Mouse (Mus musculus) kidney, embryonic 16.5 days (tissue): ENCODE results near the gene Ctnna2. TPM values are rescaled to one million over a fixed set of nuclear protein-coding genes. Genes with fewer than 3 reads are reported as not detected.

Experiments used
- ATAC-seq: fragments of 200-750 bp; cut with Nextera tagmentation; 2 replicates; pipeline ENCODE4 v1.8.0; 2017; ENCODE audit warnings: moderate TSS enrichment; ENCODE audit not compliant: low FRiP score, low TSS enrichment
- H3K27ac ChIP-seq: fragments of 300-500 bp; sonication (generic); 2 replicates; pipeline ENCODE4 v1.5.1; 2014; ENCODE audit warnings: low read length
- H3K27me3 ChIP-seq: fragments of 300-500 bp; sonication (generic); 2 replicates; pipeline ENCODE4 v1.6.1; 2014; ENCODE audit warnings: low read length, control low read depth, mixed read lengths; ENCODE audit not compliant: insufficient read depth
- H3K36me3 ChIP-seq: fragments of 300-500 bp; sonication (generic); 2 replicates; pipeline ENCODE4 v1.6.1; 2014; ENCODE audit warnings: low read length, control low read depth, mixed read lengths; ENCODE audit not compliant: insufficient read depth
- H3K4me1 ChIP-seq: fragments of 300-500 bp; sonication (generic); 2 replicates; pipeline ENCODE4 v1.6.1; 2014; ENCODE audit warnings: low read length, control low read depth, mixed read lengths; ENCODE audit not compliant: insufficient read depth
- H3K4me2 ChIP-seq: fragments of 300-500 bp; sonication (generic); replicated peaks from 2 replicates; pipeline ENCODE4 v1.6.1; 2014; ENCODE audit warnings: low read depth, low read length
- H3K4me3 ChIP-seq: fragments of 300-500 bp; sonication (generic); 2 replicates; pipeline ENCODE4 v1.5.1; 2014; ENCODE audit warnings: mild to moderate bottlenecking, low read length
- H3K9ac ChIP-seq: fragments of 300-500 bp; sonication (generic); replicated peaks from 2 replicates; pipeline ENCODE4 v1.6.1; 2014; ENCODE audit warnings: low read length
- H3K9me3 ChIP-seq: fragments of 300-500 bp; sonication (generic); 2 replicates; pipeline ENCODE4 v1.6.1; 2016; ENCODE audit warnings: low read length, control low read depth
- WGBS: fragments of 180-500 bp; shearing (Covaris S2); extraction: QIAGEN DNeasy Blood & Tissue Kit; methylation state at CpG from one replicate; pipeline ENCODE4 v1.1.7; 2014; 5-methylcytosine and 5-hydroxymethylcytosine counted together
- polyA plus RNA-seq: library from polyadenylated mRNA; unstranded; fragments of >200 nt; fragmentation: Nextera tagmentation; extraction: Ambion mirVana; gene quantifications from 2 replicates; pipeline ENCODE4 v1.2.1, GENCODE M21; 2015

Ctnna2 gene
- polyA plus RNA-seq, 1 experiment from 2014 or later: 0.91 TPM

GRCm38 (mm10) chr6:77286317-77286716 lies 693.2 kb downstream of the Ctnna2 start:
- Histone ChIP-seq H3K9ac (no peak overlapping the region), H3K9me3 (no peaks in the 10 kb centered on the region), H3K4me1 (no peaks in the 10 kb centered on the region), H3K27me3 (no peaks in the 10 kb centered on the region), H3K36me3 (no peaks in the 10 kb centered on the region), H3K4me2 (no peak overlapping the region), H3K4me3 (no peak overlapping the region), H3K27ac (no peak overlapping the region)
- WGBS: 83% methylated on average over 5 of the region's 5 CpGs
- no peak for ATAC-seq

- Histone ChIP-seq H3K4me1 (no peaks in the 10 kb centered on the region), H3K4me2 (no peak overlapping the region), H3K27me3 (no peaks in the 10 kb centered on the region), H3K4me3 (no peak overlapping the region), H3K36me3 (no peaks in the 10 kb centered on the region), H3K9ac (no peak overlapping the region), H3K27ac (no peak overlapping the region), H3K9me3 (no peaks in the 10 kb centered on the region)
- no peak for ATAC-seq
- WGBS: 93% methylated on average over 5 of the region's 5 CpGs
These were observed 700.7 kb downstream of the Ctnna2 start for GRCm38 (mm10) chr6:77278794-77279193.

DNA sequence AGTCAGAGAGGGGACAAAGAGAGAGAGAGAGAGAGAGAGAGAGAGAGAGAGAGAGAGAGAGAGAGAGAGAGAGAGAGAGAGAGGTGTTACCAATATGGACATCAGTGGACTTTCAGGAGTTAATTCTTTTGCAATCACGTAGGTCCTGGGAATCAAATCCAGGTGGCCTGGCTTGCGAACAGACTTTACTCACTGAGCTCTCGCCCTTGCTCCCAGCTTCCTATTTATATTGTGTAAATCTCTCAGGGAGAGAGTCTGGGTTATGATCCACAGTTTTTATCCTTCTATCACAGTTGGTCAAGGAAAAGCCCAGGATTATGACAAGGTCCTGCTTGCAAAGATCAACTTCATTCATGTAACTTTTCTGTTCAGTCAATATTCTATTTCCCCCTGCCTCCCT lies 714.3 kb downstream of the Ctnna2 start:
- H3K4me2 ChIP-seq: no peak overlapping the region
- H3K27ac ChIP-seq: no peak overlapping the region
- no peak for ATAC-seq
- 57% methylated on average over 3 of the region's 3 CpGs for WGBS
- no peaks in the 10 kb centered on the region; the same call in 1 of the 2 replicates for H3K27me3 ChIP-seq
- H3K4me1 ChIP-seq: no peaks in the 10 kb centered on the region
- no peak overlapping the region for H3K4me3 ChIP-seq
- no peaks in the 10 kb centered on the region for H3K36me3 ChIP-seq
- H3K9me3 ChIP-seq: no peaks in the 10 kb centered on the region
- no peak overlapping the region for H3K9ac ChIP-seq

- Histone ChIP-seq H3K36me3 (no peaks in the 10 kb centered on the region), H3K4me3 (no peak overlapping the region), H3K4me2 (no peak overlapping the region), H3K27me3 (no peaks in the 10 kb centered on the region; the same call in 1 of the 2 replicates), H3K9ac (no peak overlapping the region), H3K27ac (no peak overlapping the region), H3K9me3 (no peaks in the 10 kb centered on the region), H3K4me1 (no peaks in the 10 kb centered on the region)
- 41% methylated on average over 7 of the region's 7 CpGs for WGBS
- no peak for ATAC-seq
These were observed 722.0 kb downstream of the Ctnna2 start for GRCm38 (mm10) chr6:77257358-77258105.

GRCm38 (mm10) chr6:77256348-77256747 lies 723.2 kb downstream of the Ctnna2 start:
- peak; percentile 80 for ATAC-seq
- no peak overlapping the region for H3K27ac ChIP-seq
- no peaks in the 10 kb centered on the region for H3K36me3 ChIP-seq
- H3K9ac ChIP-seq: no peak overlapping the region
- no peaks in the 10 kb centered on the region; the same call in 1 of the 2 replicates for H3K27me3 ChIP-seq
- H3K4me1 ChIP-seq: no peaks in the 10 kb centered on the region
- H3K4me2 ChIP-seq: no peak overlapping the region
- no peaks in the 10 kb centered on the region for H3K9me3 ChIP-seq
- 71% methylated on average over 4 of the region's 4 CpGs for WGBS
- no peak overlapping the region for H3K4me3 ChIP-seq

DNA sequence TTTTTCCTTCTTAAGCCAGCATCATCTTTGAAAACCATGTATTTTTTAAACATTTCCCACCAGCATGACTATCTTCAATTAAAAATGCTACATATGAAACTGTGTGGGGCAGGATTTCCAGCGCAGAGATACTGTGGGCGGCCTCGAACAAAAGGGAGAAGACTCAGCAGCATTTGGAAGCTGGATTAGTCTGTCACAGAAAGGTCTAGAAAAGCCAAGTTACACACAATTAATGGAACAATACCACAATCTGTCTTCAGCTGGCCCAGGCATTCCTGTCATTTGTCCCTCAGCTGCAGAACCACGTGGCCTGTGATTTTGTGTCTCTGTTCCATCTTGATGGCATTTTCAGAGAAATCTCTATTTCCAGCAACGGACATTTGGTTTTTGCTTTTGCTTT lies 726.0 kb downstream of the Ctnna2 start:
- Histone ChIP-seq H3K36me3 (no peaks in the 10 kb centered on the region), H3K9me3 (no peaks in the 10 kb centered on the region), H3K4me2 (no peak overlapping the region), H3K27me3 (no peaks in the 10 kb centered on the region), H3K4me3 (no peak overlapping the region), H3K9ac (no peak overlapping the region), H3K4me1 (no peaks in the 10 kb centered on the region), H3K27ac (no peak overlapping the region)
- WGBS: 88% methylated on average over 5 of the region's 5 CpGs
- ATAC-seq: no peak

GRCm38 (mm10) chr6:77243541-77244231 lies 735.8 kb downstream of the Ctnna2 start:
- peak; percentile 79 for ATAC-seq
- Histone ChIP-seq H3K4me2 (peak overlapping the region; percentile 75), H3K9ac (peak overlapping the region; percentile 57), H3K27ac (no peak overlapping the region), H3K36me3 (no peaks in the 10 kb centered on the region), H3K4me3 (peak overlapping the region; percentile 52), H3K27me3 (peaks cover 50% of the 10 kb centered on the region), H3K4me1 (peaks cover 15% of the 10 kb centered on the region), H3K9me3 (no peaks in the 10 kb centered on the region)
- under 1% methylated on average over 43 of the region's 43 CpGs for WGBS

DNA sequence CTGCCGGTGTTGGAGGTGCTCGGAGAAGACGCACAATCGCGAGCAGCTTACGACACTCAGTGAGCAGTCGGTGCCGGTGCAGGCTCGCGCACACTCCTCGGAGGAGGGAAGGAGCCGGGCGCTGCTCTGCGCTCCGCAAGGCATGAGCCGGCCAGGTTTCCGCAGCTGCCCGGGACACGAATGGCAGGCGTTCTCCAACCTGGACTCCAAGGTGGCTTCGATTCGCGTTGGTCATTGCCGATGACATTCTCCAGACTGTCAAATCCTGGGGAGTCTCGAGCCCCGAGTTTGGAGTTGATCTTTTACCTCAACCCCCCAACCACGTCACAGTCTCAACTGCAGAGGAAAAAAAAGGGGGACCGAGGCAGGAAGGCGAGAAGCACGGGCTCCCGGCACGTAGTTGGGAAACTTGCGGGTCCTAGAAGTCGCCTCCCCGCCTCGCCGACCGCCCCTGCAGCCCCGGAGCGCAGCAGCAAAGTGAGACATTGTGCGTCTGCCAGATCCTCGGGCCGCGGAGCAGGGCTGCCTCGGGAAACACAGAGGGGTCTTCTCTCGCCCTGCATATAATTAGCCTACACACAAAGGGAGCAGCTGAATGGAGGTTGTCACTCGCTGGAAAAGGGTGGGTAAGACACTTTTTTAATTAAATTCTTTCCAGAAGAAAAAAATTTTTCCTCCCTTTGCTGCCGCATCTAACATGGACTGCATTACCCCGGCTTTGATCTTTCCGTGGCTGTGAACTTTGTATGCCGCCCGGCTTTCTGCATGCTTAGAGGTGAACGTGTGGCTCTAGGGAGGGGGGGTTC lies 736.7 kb downstream of the Ctnna2 start, which contains the start of gene Lrrtm1:
Lrrtm1 (plus strand) TSS at position 89 of the 806 bp plus-strand sequence.
- Histone ChIP-seq H3K4me2 (peak within 1 kb of the TSS; percentile 75), H3K4me1 (peaks cover 15% of the 10 kb centered on the region), H3K27me3 (peaks cover 50% of the 10 kb centered on the region), H3K9ac (peak within 1 kb of the TSS; percentile 57), H3K9me3 (no peaks in the 10 kb centered on the region), H3K27ac (no peak within 1 kb of the TSS), H3K36me3 (no peaks in the 10 kb centered on the region), H3K4me3 (peak within 1 kb of the TSS; percentile 52)
- WGBS: under 1% methylated on average over 53 of the region's 53 CpGs
- peak; percentile 85 for ATAC-seq

GRCm38 (mm10) chr6:77240426-77240825 lies 739.1 kb downstream of the Ctnna2 start:
- H3K4me2 ChIP-seq: no peak overlapping the region

More at GRCm38 (mm10) chr6:77240426-77240825, 739.1 kb downstream of the Ctnna2 start:
- 2% methylated on average over 1 of the region's 1 CpGs for WGBS
- Histone ChIP-seq H3K9ac (no peak overlapping the region), H3K4me1 (peaks cover 15% of the 10 kb centered on the region), H3K27me3 (peaks cover 34% of the 10 kb centered on the region), H3K4me3 (no peak overlapping the region), H3K36me3 (no peaks in the 10 kb centered on the region), H3K9me3 (no peaks in the 10 kb centered on the region), H3K27ac (no peak overlapping the region)
- ATAC-seq: no peak
